Mouse (Mus musculus) embryonic facial prominence, embryonic 14.5 days (tissue): ENCODE data around the gene Cntnap2. TPM values are rescaled to one million over a fixed set of nuclear protein-coding genes. Genes with fewer than 3 reads are reported as not detected.
"Not testable (repeated sequence)": the region's sequence is repeated elsewhere in the genome, so short reads cannot be mapped to it uniquely, and the experiment has no call there.

Source experiments
- ATAC-seq: fragments of 200-750 bp; cut with Nextera tagmentation; 2 replicates; pipeline ENCODE4 v1.8.0; 2017; ENCODE audit warnings: low read depth, moderate number of reproducible peaks, moderate TSS enrichment
- DNase-seq: peaks from one replicate; pipeline ENCODE4 v3.0.0-alpha.2; 2015; ENCODE audit warnings: low spot score
- H3K27ac ChIP-seq: fragments of 300-500 bp; sonication (generic); replicated peaks from 2 replicates; pipeline ENCODE4 v1.5.1; 2014; ENCODE audit warnings: low read depth, mild to moderate bottlenecking, low read length, moderate library complexity
- H3K27me3 ChIP-seq: fragments of 300-500 bp; sonication (generic); replicated peaks from 2 replicates; pipeline ENCODE4 v1.6.1; 2014; ENCODE audit warnings: low read length; ENCODE audit not compliant: control insufficient read depth, insufficient read depth
- H3K36me3 ChIP-seq: fragments of 300-500 bp; sonication (generic); 2 replicates; pipeline ENCODE4 v1.6.1; 2014; ENCODE audit warnings: low read length, mixed read lengths; ENCODE audit not compliant: control insufficient read depth, insufficient read depth
- H3K4me1 ChIP-seq: fragments of 300-500 bp; sonication (generic); 2 replicates; pipeline ENCODE4 v1.6.1; 2014; ENCODE audit warnings: antibody characterized with exemption, low read length; ENCODE audit not compliant: control insufficient read depth, insufficient read depth
- H3K4me2 ChIP-seq: fragments of 300-500 bp; sonication (generic); 2 replicates; pipeline ENCODE4 v1.6.1; 2014; ENCODE audit warnings: low read depth, mild to moderate bottlenecking, low read length, moderate library complexity, mixed read lengths
- H3K4me3 ChIP-seq: fragments of 300-500 bp; sonication (generic); 2 replicates; pipeline ENCODE4 v1.5.1; 2014; ENCODE audit warnings: low read depth, mild to moderate bottlenecking, low read length
- H3K9ac ChIP-seq: fragments of 300-500 bp; sonication (generic); 2 replicates; pipeline ENCODE4 v1.6.1; 2014; ENCODE audit warnings: low read depth, mild to moderate bottlenecking, low read length, moderate library complexity, mixed read lengths
- H3K9me3 ChIP-seq: fragments of 300-500 bp; sonication (generic); 2 replicates; pipeline ENCODE4 v1.6.1; 2016; ENCODE audit warnings: low read length; ENCODE audit not compliant: control insufficient read depth
- WGBS: fragments of 180-500 bp; shearing (Covaris S2); extraction: QIAGEN DNeasy Blood & Tissue Kit; methylation state at CpG from one replicate; pipeline ENCODE4 v1.1.7; 2014; 5-methylcytosine and 5-hydroxymethylcytosine counted together
- polyA plus RNA-seq: library from polyadenylated mRNA; unstranded; fragments of >200 nt; fragmentation: Nextera tagmentation; extraction: Ambion mirVana; gene quantifications from 2 replicates; pipeline ENCODE4 v1.2.1, GENCODE M21; 2014

Gene Cntnap2
- polyA plus RNA-seq, 1 experiment from 2014 or later = 2.3 TPM

- H3K4me2 ChIP-seq = no peak overlapping the region
- H3K27me3 ChIP-seq = no peaks in the 10 kb centered on the region
- no peaks in the 10 kb centered on the region for H3K9me3 ChIP-seq
- H3K4me1 ChIP-seq = no peaks in the 10 kb centered on the region
- DNase-seq = no peak
- H3K9ac ChIP-seq = no peak overlapping the region
- no peak overlapping the region for H3K4me3 ChIP-seq
- ATAC-seq = no peak
- H3K36me3 ChIP-seq = no peaks in the 10 kb centered on the region
- H3K27ac ChIP-seq = no peak overlapping the region
- 80% methylated on average over 1 of the region's 1 CpGs for WGBS
These were observed 2148.9 kb downstream of the Cntnap2 start for GRCm38 (mm10) chr6:47208031-47208430.

DNA sequence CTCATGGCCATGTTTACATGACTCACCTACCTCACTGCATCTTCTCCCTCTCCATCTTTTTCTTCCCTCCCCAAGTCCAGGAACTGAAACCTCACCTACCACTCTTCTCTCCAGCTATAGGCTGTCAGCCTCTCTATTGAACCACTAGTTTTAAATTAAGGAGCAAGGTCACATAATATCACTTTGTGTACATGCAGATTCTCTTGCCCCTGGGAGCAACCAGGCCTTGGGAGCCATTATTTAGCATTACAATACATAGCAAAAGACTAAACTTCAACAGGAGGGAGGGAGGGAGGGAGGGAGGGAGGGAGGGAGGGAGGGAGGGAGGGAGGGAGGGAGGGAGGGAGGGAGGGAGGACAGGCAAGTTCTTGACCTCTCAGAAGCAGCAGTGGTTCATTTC, 2155.6 kb downstream of the Cntnap2 start:
- H3K4me2 ChIP-seq = no peak overlapping the region
- no peak for DNase-seq
- H3K36me3 ChIP-seq = no peaks in the 10 kb centered on the region
- H3K9me3 ChIP-seq = no peaks in the 10 kb centered on the region
- ATAC-seq = no peak
- no peak overlapping the region for H3K4me3 ChIP-seq
- H3K27me3 ChIP-seq = no peaks in the 10 kb centered on the region
- H3K27ac ChIP-seq = no peak overlapping the region
- H3K9ac ChIP-seq = no peak overlapping the region
- no peaks in the 10 kb centered on the region for H3K4me1 ChIP-seq

GRCm38 (mm10) chr6:47223578-47223977, 2164.4 kb downstream of the Cntnap2 start:
- not testable (repeated sequence) for H3K4me1 ChIP-seq, H3K27me3 ChIP-seq, H3K36me3 ChIP-seq, H3K9me3 ChIP-seq, H3K4me3 ChIP-seq, H3K27ac ChIP-seq, H3K9ac ChIP-seq, H3K4me2 ChIP-seq, ATAC-seq
- DNase-seq = peak; percentile 54
- WGBS = 43% methylated on average over 1 of the region's 1 CpGs

DNA sequence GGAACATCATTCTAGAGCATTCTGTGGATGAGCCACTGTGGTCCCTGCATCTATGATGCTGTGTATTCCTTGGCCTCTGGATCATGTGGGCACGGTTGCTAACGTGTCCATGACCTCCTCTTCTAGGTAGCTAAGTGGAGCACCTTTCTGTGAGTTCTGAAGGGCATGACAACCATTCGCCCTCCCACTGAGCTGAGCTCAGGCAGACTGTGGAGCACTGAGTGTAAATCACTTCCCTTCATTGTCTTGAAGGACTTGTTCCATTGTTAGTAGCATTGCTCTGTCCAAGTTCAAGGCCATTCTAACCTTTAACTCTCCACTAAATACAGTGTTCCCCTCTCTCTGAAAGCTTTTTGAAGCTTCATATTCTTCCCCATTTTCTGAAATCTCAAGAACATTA, 2166.2 kb downstream of the Cntnap2 start:
- not testable (repeated sequence) for H3K4me2 ChIP-seq, H3K9ac ChIP-seq, H3K27ac ChIP-seq, H3K27me3 ChIP-seq, H3K9me3 ChIP-seq, DNase-seq, ATAC-seq, H3K36me3 ChIP-seq, H3K4me1 ChIP-seq, H3K4me3 ChIP-seq
- 80% methylated on average over 3 of the region's 3 CpGs for WGBS

DNA sequence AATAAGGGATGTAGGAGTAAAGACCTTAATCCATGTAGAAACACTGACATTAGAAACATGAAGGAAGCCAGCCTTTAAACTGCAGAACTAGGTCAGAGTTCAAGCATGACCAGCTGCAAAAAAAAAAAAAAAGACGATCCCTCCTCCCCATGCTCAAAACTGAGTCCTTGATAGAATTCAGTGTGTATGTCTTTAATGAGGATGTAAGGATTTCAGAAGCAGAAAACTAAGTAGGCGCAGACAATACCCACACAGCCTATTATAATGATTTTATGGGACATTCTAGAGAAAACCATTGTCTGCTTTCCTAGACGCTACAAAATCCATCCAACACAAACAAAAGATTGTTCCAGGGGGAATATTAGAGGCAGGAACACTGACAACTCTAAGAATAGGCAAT, 2168.4 kb downstream of the Cntnap2 start:
- WGBS = 42% methylated on average over 3 of the region's 3 CpGs
- ATAC-seq = no peak
- Histone ChIP-seq H3K9ac (no peak overlapping the region), H3K4me3 (no peak overlapping the region), H3K4me1 (no peaks in the 10 kb centered on the region), H3K4me2 (no peak overlapping the region), H3K9me3 (no peaks in the 10 kb centered on the region), H3K27ac (no peak overlapping the region), H3K27me3 (no peaks in the 10 kb centered on the region), H3K36me3 (no peaks in the 10 kb centered on the region)
- DNase-seq = no peak

DNA sequence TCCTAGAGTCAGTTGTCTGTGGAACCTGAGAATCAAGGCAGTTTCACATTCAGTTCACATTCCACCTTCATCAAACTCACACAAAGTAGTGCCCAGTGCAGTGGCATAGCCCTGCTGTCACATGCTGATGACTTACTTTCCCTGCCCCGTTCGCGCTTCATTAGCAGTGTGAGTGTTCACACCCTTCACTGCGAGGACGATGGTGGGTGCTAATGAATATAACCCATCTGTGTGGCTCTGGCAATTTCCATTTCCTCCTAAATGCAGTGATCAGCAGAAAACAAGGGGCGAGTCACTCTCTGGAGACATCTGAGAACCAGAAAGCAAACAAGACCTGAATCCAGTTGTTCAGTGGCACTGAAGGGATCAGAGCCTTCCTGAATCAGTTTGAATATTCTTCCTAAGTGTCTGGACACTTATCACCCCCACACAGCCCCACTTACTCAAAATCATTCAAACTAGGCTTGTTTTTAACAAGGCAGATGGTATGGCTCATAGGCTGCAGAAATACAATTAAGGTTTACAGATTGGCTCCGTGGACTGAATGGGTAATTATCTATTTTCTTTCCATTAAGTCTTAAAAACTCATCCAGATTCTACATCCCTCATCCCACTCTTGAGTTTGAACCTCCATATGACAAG, 2169.6 kb downstream of the Cntnap2 start:
- no peak overlapping the region for H3K9ac ChIP-seq
- 61% methylated on average over 7 of the region's 7 CpGs for WGBS
- H3K36me3 ChIP-seq = no peaks in the 10 kb centered on the region
- no peak overlapping the region for H3K4me3 ChIP-seq
- H3K27me3 ChIP-seq = no peaks in the 10 kb centered on the region
- DNase-seq (peak; percentile 2), ATAC-seq (no peak)
- no peaks in the 10 kb centered on the region for H3K4me1 ChIP-seq
- no peak overlapping the region for H3K27ac ChIP-seq
- H3K9me3 ChIP-seq = no peaks in the 10 kb centered on the region
- H3K4me2 ChIP-seq = no peak overlapping the region

- H3K4me3 ChIP-seq = no peak overlapping the region
- H3K27me3 ChIP-seq = no peaks in the 10 kb centered on the region
- H3K9ac ChIP-seq = no peak overlapping the region
- H3K9me3 ChIP-seq = no peaks in the 10 kb centered on the region
- H3K4me1 ChIP-seq = no peaks in the 10 kb centered on the region
- H3K27ac ChIP-seq = no peak overlapping the region
- H3K36me3 ChIP-seq = no peaks in the 10 kb centered on the region
- no peak overlapping the region for H3K4me2 ChIP-seq
- no peak for DNase-seq
- no peak for ATAC-seq
- 72% methylated on average over 6 of the region's 6 CpGs for WGBS
These were observed 2172.4 kb downstream of the Cntnap2 start for GRCm38 (mm10) chr6:47231513-47231912.

DNA sequence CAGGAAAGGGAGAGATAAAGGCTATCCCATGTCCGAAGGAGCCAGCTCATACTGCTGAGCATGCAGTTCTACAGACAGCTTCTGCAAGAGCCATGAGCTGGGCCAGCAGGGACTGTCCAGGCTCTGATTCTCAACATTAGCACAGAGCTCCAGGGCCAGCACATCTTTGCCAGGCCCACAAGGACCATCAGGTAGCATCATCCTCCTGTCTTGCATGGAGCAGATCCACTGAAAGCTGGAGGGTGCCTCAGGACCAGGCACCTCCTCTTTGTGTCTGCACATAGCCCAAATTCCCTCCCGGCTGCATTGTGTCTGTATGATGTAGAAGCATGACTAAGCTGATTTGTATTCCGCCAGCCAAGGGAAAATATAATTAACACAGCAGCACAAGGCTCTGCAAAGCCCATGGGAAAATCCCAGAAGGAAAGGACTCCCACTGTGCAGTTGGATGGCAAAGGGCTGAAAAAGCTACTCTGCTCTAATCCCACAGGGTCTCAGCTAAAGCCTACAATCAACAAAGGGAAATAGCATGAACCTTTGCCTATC, 2180.3 kb downstream of the Cntnap2 start:
- 0 out of 2 replicates have a peak overlapping the region, but pooled peaks have one; percentile 29 for H3K27ac ChIP-seq
- no peak overlapping the region for H3K4me2 ChIP-seq
- peak; percentile 85 for DNase-seq
- WGBS = 23% methylated on average over 3 of the region's 3 CpGs
- no peaks in the 10 kb centered on the region for H3K36me3 ChIP-seq
- no peaks in the 10 kb centered on the region for H3K9me3 ChIP-seq
- no peaks in the 10 kb centered on the region for H3K27me3 ChIP-seq
- no peak overlapping the region for H3K4me3 ChIP-seq
- H3K9ac ChIP-seq = no peak overlapping the region
- peak; percentile 77 for ATAC-seq
- H3K4me1 ChIP-seq = peaks cover 12% of the 10 kb centered on the region; the same call in 1 of the 2 replicates

- no peak overlapping the region for H3K9ac ChIP-seq
- H3K36me3 ChIP-seq = no peaks in the 10 kb centered on the region
- H3K4me1 ChIP-seq = peaks cover 14% of the 10 kb centered on the region; the same call in 1 of the 2 replicates
- no peak for DNase-seq
- no peak for ATAC-seq
- H3K4me2 ChIP-seq = no peak overlapping the region
- H3K27me3 ChIP-seq = no peaks in the 10 kb centered on the region; the same call in 1 of the 2 replicates
- no peak overlapping the region for H3K4me3 ChIP-seq
- no peaks in the 10 kb centered on the region for H3K9me3 ChIP-seq
- no peak overlapping the region for H3K27ac ChIP-seq
These were observed 2182.2 kb downstream of the Cntnap2 start for GRCm38 (mm10) chr6:47241379-47241778.
